Mouse (Mus musculus) c-Kit-positive CD71-negative TER-119-negative erythroid progenitor cells, embryonic 14.5 days (primary cell): ENCODE results near the gene Erich3.

Experiments
- DNase-seq: peaks from one replicate; pipeline ENCODE4 v3.0.0-alpha.2; 2013; ENCODE audit warnings: low read depth

The Erich3 gene

DNA sequence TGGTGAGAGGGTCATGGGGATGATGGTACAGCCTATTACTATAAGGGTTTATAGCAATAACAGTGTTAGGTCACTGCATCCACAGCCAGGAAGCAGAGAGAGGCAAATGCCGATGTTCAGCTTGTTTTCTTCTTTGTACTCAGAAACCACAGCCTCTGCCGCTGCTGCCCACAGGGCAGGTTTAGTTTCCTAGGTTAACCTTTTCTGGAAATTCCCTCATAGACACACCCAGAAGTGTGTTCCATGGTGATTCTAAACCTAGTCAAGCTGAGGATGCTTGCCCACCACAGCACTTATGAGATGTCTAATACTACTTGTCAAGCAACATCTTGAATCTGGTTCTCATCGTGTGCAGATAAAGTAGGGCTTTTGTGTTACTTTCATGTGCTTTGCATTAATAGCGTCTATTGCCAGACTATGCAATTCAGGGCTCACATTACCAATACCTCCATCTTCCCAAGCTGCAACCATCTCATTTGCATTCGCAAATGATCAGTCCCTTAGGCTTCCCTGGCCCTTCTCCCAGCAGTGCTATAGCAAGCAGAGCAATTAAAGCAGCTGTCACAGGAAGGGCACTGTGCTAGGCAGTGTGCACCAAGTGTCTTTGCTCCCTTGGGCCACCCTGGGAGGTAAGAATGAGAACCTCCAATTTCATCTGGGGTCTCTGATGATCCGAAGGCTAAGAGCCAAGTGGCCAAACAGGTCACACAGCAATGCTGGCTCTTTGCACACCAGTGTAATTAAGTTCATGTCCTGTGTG, 115.4 kb downstream of the Erich3 start:
- no peak for DNase-seq

DNA sequence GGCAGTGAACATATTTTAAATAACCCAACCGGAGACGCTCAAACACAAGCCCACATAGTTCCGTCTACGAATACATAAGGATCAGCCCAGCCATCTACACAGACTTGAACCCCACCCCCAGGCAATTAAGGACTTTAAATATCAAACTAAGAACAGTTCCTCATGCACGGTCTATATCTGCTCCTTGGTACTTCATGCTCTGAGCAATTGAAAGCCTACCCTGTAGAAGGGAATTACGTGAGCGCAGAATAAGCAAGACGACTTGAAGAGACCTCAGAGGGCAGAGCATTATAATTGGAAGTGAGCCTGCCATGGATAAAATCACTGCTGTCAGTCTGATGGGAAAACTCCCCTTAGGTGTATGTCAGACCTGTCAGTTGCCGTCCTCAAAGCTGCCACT, 122.7 kb downstream of the Erich3 start:
- no peak for DNase-seq

DNA sequence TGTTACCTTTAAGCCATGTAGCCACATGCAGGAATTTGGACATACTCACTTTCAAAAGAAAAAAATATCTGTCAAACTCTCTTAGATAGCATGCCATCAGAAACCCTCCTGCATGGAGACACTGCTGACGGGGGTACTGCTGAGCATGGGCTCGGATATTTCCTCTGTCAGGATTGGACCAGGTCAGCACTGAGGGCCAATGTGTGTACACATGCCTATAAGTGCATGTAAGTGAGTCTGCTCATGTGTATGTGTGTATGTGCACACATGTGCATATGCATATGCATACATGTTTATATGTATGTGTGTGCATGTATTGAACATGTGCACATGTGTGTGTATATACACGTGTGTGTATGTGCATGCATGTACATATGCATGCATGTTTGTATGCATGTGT, 124.0 kb downstream of the Erich3 start:
- DNase-seq = no peak

DNA sequence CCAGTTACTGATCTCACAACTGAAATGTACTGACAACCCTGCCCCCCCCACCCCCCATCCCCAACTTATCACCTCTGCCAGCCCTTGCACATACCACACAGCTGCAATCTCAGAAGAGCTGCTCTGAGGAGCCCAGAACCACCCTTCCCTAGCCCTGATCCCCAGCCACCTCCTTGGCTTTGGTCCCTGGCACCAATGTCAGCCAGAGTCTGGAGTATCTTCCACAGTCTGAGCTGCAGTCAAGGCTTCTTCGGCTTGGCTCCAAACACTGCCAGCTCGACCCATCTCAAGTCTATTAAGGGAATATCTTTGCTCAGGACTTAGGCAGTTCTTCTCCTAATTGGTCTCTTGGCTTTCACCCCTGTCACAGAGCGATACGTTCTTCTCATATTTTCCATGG, 129.9 kb downstream of the Erich3 start:
- no peak for DNase-seq

- no peak for DNase-seq
These were observed 135.1 kb downstream of the Erich3 start for GRCm38 (mm10) chr3:154798806-154799205.

GRCm38 (mm10) chr3:154800454-154800853, 136.8 kb downstream of the Erich3 start:
- no peak for DNase-seq

DNA sequence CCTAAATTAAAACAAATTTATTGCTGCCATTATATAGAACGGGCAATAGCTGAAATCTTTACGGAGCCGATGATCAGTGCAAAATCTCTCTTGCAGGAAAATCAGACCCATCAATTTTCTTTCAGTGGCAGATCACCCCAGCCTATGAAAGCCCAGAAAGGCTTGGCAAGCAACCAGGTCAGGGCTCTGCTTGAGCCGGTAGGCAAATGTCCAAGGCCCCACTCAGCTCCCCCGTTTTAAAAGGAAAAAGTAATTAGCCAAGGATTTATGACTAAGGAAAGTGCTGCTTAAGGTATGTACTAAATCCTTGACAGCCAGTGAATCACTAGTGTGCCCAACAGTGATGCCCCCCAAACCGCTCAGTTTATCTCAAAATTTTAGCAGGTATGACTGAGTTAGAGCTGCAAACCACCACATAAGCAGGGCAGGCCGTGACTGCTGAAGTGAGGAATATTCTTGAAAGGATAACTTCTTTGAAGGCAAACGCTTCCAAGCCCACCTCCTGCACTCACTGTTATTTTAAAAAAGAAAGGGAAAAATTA, 137.3 kb downstream of the Erich3 start:
- DNase-seq = no peak

DNA sequence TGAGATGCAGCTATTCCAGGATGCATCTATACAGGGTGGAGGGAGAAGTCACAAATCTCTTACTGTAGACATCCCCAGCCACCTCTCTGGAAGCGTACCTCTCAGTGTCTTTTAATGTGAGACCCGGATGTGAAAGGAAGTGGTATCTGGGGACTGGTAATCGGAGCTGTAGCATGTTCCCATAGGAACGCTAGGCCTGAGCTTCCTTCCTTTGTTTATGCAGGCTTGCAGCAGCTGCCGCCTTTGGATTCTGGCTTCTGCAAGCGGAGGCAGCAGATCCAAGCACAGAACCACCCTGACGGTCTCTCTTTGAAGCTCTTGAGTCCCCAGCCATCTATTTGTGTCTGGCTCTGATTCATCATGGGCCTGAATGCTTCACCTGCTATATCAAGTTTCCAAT, 143.0 kb downstream of the Erich3 start:
- no peak for DNase-seq

DNA sequence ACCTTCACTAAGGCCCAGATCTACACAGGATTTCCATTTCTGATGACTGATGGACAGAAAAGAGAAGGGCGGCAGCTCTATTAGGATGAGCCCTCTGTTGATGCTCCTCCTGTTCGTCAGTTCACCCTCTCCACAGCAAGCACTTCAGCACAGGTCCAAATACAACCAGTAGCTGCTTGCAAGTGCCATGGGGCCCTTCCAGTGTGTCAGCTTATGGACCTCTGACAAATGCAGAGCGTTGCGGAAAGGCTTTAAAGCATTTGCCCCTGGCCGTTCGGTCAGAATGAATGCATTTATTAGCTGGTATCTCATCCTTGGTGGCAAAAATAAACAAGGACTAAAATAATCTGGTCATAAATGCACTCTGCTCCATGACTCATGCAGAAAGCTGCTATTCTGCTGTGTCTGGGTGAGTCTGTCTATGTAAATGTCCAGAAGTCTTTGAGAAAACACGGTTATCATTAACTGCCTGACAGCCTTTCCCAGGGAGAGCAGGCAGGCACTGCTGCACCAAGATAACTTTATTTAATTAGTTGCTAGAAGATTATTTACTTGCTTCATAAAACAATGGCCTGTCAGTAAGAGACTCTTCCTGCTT, 146.7 kb downstream of the Erich3 start:
- DNase-seq = no peak

DNA sequence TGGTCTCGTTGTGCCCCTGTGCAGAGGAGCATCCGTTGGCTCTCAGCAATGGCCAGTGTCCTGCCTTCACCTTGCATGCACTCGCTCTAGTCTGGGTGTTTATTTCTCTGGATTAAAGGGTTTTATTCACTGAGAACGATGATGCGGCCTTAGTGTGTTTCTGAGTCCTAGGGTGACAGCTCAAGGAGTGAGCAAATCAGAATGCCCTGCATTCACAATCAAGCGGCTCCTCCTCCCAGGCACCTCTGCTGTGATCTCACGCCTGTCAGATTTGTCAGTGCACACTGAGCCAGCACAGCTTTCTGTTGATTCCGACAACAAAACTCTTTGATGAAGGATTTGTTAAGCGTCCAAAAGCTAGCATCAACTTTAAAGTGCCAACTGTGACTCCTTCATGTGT, 147.6 kb downstream of the Erich3 start:
- no peak for DNase-seq

GRCm38 (mm10) chr3:154811833-154812232, 148.2 kb downstream of the Erich3 start:
- no peak for DNase-seq

DNA sequence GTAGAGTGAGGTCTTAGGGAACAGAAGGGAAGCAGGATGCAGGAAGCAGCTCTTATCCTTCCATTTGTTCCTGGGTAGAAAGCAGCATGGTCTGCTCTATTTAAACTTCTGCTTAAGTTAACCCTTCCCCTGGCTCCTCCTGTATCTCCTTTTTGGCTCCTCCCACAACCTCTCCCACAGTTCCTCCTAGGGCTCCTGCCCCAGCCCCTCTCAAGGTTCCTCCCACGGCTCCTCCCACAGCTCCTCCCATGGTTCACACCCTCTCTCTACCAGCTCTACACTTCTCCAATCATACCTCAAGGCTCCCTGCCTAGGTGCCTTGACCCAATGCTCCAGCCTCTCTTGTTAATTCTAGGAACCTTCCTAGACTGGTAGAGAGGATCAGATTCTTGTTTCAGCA, 149.2 kb downstream of the Erich3 start:
- no peak for DNase-seq

DNA sequence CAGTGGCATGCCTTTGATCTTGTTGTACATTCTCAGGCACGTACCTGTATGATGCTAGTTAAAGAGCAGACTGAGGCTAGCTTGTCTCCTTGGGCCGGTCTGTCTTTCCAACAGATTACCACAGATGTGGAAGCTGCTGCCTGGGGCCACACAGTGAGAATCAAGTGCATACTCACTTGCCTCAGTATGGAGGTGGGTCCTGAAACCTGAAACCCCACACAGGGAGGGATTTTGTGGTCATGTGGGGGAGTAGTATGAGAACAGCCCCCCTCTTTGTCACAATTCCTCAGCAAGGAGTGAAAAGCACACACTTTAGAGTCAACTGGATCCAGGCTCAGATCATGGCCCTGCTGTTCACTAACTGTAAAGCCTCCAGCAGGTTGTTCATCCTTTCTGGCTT, 151.9 kb downstream of the Erich3 start:
- no peak for DNase-seq

DNA sequence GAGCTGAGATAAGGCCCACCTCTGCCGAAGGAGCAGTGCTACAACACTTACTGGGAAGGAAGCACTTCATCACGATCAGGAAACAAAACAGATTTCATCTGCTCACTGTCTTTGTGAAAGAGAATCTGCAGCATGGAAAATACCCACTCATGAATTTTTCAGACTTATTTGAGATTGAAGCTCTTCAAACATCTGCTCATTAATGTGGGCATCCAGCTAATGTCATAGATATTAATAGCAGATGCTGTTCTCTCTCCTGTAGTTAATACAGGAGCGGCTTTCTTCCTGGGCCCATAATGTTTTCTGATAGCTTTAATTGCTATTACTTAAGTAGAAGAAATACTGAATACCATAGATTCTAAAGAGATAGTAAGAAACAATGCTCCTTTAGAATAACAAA, 152.6 kb downstream of the Erich3 start:
- DNase-seq = no peak

GRCm38 (mm10) chr3:154816801-154817625, 153.4 kb downstream of the Erich3 start:
- no peak for DNase-seq
